Mouse (Mus musculus) erythroblast, embryonic 14.5 days (primary cell): ENCODE measurements around the gene Lum. TPM values are rescaled to one million over a fixed set of nuclear protein-coding genes. Genes with fewer than 3 reads are reported as not detected.

Experiments used
- H3K27me3 ChIP-seq: 2 replicates; pipeline ENCODE4 v1.6.1; 2012; ENCODE audit warnings: inconsistent platforms; ENCODE audit not compliant: control insufficient read depth
- H3K36me3 ChIP-seq: 2 replicates; pipeline ENCODE4 v1.6.1; 2012; ENCODE audit warnings: mild to moderate bottlenecking, inconsistent platforms; ENCODE audit not compliant: control insufficient read depth
- H3K4me1 ChIP-seq: 2 replicates; pipeline ENCODE4 v1.6.1; 2012; ENCODE audit warnings: inconsistent platforms; ENCODE audit not compliant: control insufficient read depth
- H3K4me3 ChIP-seq: replicated peaks from 2 replicates; pipeline ENCODE3; 2012; ENCODE audit warnings: moderate library complexity, mild to moderate bottlenecking, inconsistent platforms
- H3K9me3 ChIP-seq: 2 replicates; pipeline ENCODE4 v1.6.1; 2012; ENCODE audit warnings: low read length, inconsistent platforms, mixed read lengths; ENCODE audit not compliant: control insufficient read depth
- GATA1 ChIP-seq: IDR thresholded peaks from 2 replicates; pipeline ENCODE4 v1.6.1; 2012; ENCODE audit warnings: low read length, inconsistent platforms, mixed read lengths
- TAL1 ChIP-seq: IDR thresholded peaks from 3 replicates; pipeline ENCODE4 v1.6.1; 2012; ENCODE audit warnings: low read length, inconsistent platforms, mixed read lengths
- polyA plus RNA-seq: library from polyadenylated mRNA; stranded (reverse); fragments of >175 nt; gene quantifications from 2 replicates; pipeline ENCODE4 v1.2.3, GENCODE M21; 2012

The Lum gene
- polyA plus RNA-seq, 1 experiment, result not detected

GRCm38 (mm10) chr10:97587159-97587558 lies 22.2 kb downstream of the Lum start:
- Histone ChIP-seq H3K4me1 (no peaks in the 10 kb centered on the region), H3K27me3 (no peaks in the 10 kb centered on the region)
- TF ChIP-seq TAL1 (no peak), GATA1 (no peak)

GRCm38 (mm10) chr10:97589574-97589973 lies 24.6 kb downstream of the Lum start:
- no peak overlapping the region for H3K4me3 ChIP-seq
- TF ChIP-seq TAL1 (no peak), GATA1 (no peak)
- peaks cover 2% of the 10 kb centered on the region; the same call in 1 of the 2 replicates for H3K9me3 ChIP-seq
- H3K4me1 ChIP-seq, result no peaks in the 10 kb centered on the region
- H3K36me3 ChIP-seq, result no peaks in the 10 kb centered on the region
- H3K27me3 ChIP-seq, result no peaks in the 10 kb centered on the region

More at GRCm38 (mm10) chr10:97587159-97587558, 22.2 kb downstream of the Lum start:
- Histone ChIP-seq H3K4me3 (no peak overlapping the region), H3K9me3 (peaks cover 2% of the 10 kb centered on the region; the same call in 1 of the 2 replicates), H3K36me3 (no peaks in the 10 kb centered on the region)

GRCm38 (mm10) chr10:97591036-97591435 lies 26.1 kb downstream of the Lum start:
- H3K27me3 ChIP-seq, result no peaks in the 10 kb centered on the region
- no peaks in the 10 kb centered on the region for H3K4me1 ChIP-seq
- H3K9me3 ChIP-seq, result peaks cover 2% of the 10 kb centered on the region; the same call in 1 of the 2 replicates
- no peak for TF ChIP-seq GATA1
- no peak for TF ChIP-seq TAL1
- no peaks in the 10 kb centered on the region for H3K36me3 ChIP-seq
- H3K4me3 ChIP-seq, result no peak overlapping the region

- H3K36me3 ChIP-seq, result no peaks in the 10 kb centered on the region
- TF ChIP-seq TAL1, result no peak
- no peak for TF ChIP-seq GATA1
- H3K4me1 ChIP-seq, result no peaks in the 10 kb centered on the region
- H3K27me3 ChIP-seq, result no peaks in the 10 kb centered on the region
- no peak overlapping the region for H3K4me3 ChIP-seq
- H3K9me3 ChIP-seq, result peaks cover 2% of the 10 kb centered on the region; the same call in 1 of the 2 replicates
Measured at GRCm38 (mm10) chr10:97591685-97592084, 26.8 kb downstream of the Lum start.

- Histone ChIP-seq H3K36me3 (no peaks in the 10 kb centered on the region), H3K4me3 (no peak overlapping the region), H3K4me1 (no peaks in the 10 kb centered on the region), H3K27me3 (no peaks in the 10 kb centered on the region), H3K9me3 (no peaks in the 10 kb centered on the region; the same call in 1 of the 2 replicates)
- TF ChIP-seq TAL1 (no peak), GATA1 (no peak)
Measured at GRCm38 (mm10) chr10:97595680-97596079, 30.8 kb downstream of the Lum start.

GRCm38 (mm10) chr10:97601744-97602143 lies 36.8 kb downstream of the Lum start:
- no peaks in the 10 kb centered on the region for H3K27me3 ChIP-seq
- no peak overlapping the region for H3K4me3 ChIP-seq
- H3K4me1 ChIP-seq, result no peaks in the 10 kb centered on the region
- no peak for TF ChIP-seq GATA1
- no peak for TF ChIP-seq TAL1
- peaks cover 16% of the 10 kb centered on the region for H3K9me3 ChIP-seq
- no peaks in the 10 kb centered on the region for H3K36me3 ChIP-seq

- Histone ChIP-seq H3K9me3 (peaks cover 16% of the 10 kb centered on the region), H3K4me1 (no peaks in the 10 kb centered on the region), H3K27me3 (no peaks in the 10 kb centered on the region), H3K36me3 (no peaks in the 10 kb centered on the region), H3K4me3 (no peak overlapping the region)
- TF ChIP-seq TAL1, result no peak
- no peak for TF ChIP-seq GATA1
Measured at GRCm38 (mm10) chr10:97603256-97603655, 38.3 kb downstream of the Lum start.

- TF ChIP-seq GATA1 (no peak), TAL1 (no peak)
- Histone ChIP-seq H3K4me1 (no peaks in the 10 kb centered on the region), H3K4me3 (no peak within 1 kb of the TSS), H3K36me3 (no peaks in the 10 kb centered on the region), H3K27me3 (no peaks in the 10 kb centered on the region), H3K9me3 (peaks cover 16% of the 10 kb centered on the region)
Measured at GRCm38 (mm10) chr10:97606579-97606978, 41.7 kb downstream of the Lum start, which contains the start of gene Kera. TSS of gene Kera (plus strand) at chr10:97606879.

Other genes starting within 250 kb of the Lum start
- not detected in 2 replicates for gene Dcn, start 85.5 kb upstream of the Lum start, polyA plus RNA-seq
- gene Kera, start 41.8 kb downstream of the Lum start, polyA plus RNA-seq, result not detected in 2 replicates
- gene Epyc, start 78.9 kb downstream of the Lum start, polyA plus RNA-seq, result not detected in 2 replicates
- not detected in 2 replicates for gene Ccer1, start 127.9 kb downstream of the Lum start, polyA plus RNA-seq
- not detected in 2 replicates for gene C030005K15Rik, start 161.6 kb downstream of the Lum start, polyA plus RNA-seq